Mouse (Mus musculus): ENCODE measurements at regions not wholly inside any gene's neighbourhood (a gene's known extent, or its start where the extent isn't known, plus 50 kb on each side); places are given as distances from the start of the nearest gene placed in this dataset.

DNA sequence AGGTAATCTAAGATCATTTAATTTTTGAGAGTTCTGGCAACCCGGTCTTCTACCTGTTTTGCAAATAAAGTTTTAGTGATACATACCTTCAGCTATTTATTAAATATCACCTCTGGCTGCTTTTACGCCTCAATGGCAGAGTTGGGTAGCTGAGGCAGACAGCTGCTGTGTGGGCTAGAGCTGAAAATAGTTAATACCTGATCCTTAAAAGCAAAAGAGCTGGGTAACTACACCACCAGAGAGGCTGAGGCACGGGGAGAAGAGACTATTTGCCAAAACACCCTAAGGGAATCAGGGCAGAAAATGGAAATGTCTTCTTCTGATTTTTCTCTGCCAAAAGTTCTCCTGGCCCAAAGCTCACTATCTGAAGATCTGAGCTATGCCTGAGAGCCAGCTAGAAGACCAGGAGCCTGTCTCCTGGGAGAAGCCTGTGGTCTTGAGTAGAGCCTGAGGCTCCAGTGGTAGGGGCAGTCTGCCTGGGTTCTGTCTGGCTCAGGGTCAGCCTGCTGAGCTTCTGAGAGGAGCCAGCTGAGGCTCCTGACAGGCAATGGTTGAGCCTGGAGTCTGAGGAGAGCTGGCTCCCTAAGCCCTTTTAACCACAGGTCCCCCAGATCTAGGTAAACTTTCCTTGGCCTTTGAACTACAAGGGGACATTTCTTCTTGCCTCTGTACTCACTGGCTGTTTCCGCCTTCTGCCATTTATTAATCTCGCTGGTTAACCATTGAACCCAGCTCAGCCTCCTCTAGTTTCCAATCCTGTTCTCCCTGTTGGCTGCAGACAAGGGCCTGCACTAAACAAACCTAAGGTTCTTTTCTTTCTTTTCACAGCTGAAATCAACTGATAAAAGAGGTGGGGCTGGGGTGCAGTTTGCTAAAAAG lies 208.7 kb downstream of the Opa1 start:
- Histone ChIP-seq H3K4me1 (ENCODE audit: control insufficient read depth, insufficient read depth, low read length) (no peaks in the 10 kb centered on the region), H3K4me3 (replicated peaks; ENCODE audit: control insufficient read depth, low read depth, low read length) (no peak overlapping the region), H3K27ac (ENCODE audit: control insufficient read depth, insufficient read depth, low read depth, low read length, poor library complexity) (no peak overlapping the region)
- TF ChIP-seq POLR2A (IDR thresholded peaks at IDR 0.05; ENCODE audit: borderline replicate concordance, control insufficient read depth, low read depth, low read length) (no peak), CTCF (IDR thresholded peaks at IDR 0.05; ENCODE audit: control insufficient read depth, insufficient read depth, low read length) (no peak)
- WGBS = 69% methylated on average over 5 of the region's 5 CpGs

DNA sequence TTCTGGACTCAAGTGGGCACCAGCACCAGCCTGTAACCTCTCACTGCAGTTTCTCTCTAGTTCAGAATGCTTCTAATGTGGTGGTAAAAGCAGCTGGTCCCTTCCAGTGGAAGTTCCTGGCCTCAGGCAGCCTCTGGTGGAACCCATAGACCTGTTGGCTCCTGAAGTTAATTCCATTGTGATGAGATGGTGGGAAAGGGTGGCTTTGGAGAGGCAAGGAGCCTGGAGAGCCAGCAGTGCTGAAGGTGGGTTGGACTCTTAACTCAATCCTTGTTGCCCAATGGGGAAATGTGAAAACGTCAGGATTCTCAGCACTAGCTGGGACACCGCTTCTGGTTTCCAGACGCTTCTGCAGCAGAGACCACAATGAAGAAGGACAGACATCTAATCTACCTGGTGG lies 210.9 kb downstream of the Opa1 start:
- Histone ChIP-seq H3K4me3 (replicated peaks; ENCODE audit: control insufficient read depth, low read depth, low read length) (no peak overlapping the region), H3K27ac (ENCODE audit: control insufficient read depth, insufficient read depth, low read depth, low read length, poor library complexity) (no peak overlapping the region), H3K4me1 (ENCODE audit: control insufficient read depth, insufficient read depth, low read length) (no peaks in the 10 kb centered on the region)
- 94% methylated on average over 3 of the region's 3 CpGs for WGBS
- TF ChIP-seq CTCF (IDR thresholded peaks at IDR 0.05; ENCODE audit: control insufficient read depth, insufficient read depth, low read length) (no peak), POLR2A (IDR thresholded peaks at IDR 0.05; ENCODE audit: borderline replicate concordance, control insufficient read depth, low read depth, low read length) (no peak)

DNA sequence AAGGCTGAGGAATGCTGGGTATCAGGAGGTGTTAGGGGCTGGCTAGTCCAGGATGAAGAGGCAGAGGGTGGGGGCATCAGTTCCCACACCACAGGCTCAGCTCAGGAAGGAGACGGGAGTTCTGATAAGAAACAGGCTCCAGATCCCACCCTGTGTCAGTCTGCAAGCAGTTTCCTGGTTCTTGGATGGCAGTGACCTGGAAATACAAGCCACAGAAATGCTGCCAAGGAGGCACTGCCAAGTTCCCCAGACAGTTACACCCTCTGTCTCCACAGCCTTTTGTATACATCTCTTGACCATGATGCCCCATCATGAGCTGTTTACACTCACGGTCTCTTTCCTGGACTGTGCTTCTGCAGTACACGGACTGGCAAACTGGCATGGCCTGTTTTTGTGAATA lies 220.1 kb downstream of the Opa1 start:
- Histone ChIP-seq H3K4me1 (ENCODE audit: control insufficient read depth, insufficient read depth, low read length) (no peaks in the 10 kb centered on the region), H3K27ac (ENCODE audit: control insufficient read depth, insufficient read depth, low read depth, low read length, poor library complexity) (no peak overlapping the region), H3K4me3 (replicated peaks; ENCODE audit: control insufficient read depth, low read depth, low read length) (no peak overlapping the region)
- TF ChIP-seq CTCF (IDR thresholded peaks at IDR 0.05; ENCODE audit: control insufficient read depth, insufficient read depth, low read length) (no peak), POLR2A (IDR thresholded peaks at IDR 0.05; ENCODE audit: borderline replicate concordance, control insufficient read depth, low read depth, low read length) (no peak)
- 61% methylated on average over 3 of the region's 3 CpGs for WGBS

DNA sequence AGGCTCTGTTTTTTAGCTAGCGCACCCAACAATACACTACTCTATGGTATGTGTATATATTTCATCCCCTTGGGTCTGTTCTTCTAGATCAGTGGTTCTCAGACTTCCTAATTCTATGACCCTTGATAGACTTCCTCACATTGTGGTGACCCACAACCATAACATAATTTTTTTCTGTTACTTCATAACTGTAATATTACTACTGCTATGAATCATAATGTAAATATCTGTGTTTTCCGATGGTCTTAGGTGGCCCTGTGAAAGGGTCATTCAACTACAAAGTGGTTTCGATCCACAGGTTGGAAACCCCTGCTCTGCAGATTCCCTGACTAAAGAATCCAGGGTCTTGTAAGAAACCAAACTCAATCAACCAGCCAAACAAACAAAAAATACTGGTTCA lies 220.8 kb downstream of the Opa1 start:
- 61% methylated on average over 3 of the region's 3 CpGs for WGBS
- Histone ChIP-seq H3K4me3 (replicated peaks; ENCODE audit: control insufficient read depth, low read depth, low read length) (no peak overlapping the region), H3K4me1 (ENCODE audit: control insufficient read depth, insufficient read depth, low read length) (no peaks in the 10 kb centered on the region), H3K27ac (ENCODE audit: control insufficient read depth, insufficient read depth, low read depth, low read length, poor library complexity) (no peak overlapping the region)
- TF ChIP-seq CTCF (IDR thresholded peaks at IDR 0.05; ENCODE audit: control insufficient read depth, insufficient read depth, low read length) (no peak), POLR2A (IDR thresholded peaks at IDR 0.05; ENCODE audit: borderline replicate concordance, control insufficient read depth, low read depth, low read length) (no peak)

DNA sequence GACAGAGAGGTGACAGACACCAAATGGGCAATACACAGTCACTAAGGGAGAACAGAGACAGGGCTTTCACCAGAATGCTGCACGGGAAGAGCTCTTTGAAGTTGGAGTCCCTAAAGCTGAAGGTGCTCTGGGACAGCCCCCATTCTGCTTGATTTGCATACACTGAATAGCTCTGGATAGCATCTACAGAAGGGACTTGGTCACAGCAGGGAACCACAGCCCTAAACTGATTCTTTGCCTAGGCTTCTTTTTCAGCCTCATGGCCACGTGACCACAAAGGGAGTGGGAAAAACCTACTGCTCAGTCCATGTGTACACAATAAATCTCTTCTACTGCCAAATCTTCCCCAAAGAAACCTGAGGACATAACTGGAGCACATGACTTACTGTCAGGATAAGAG lies 221.3 kb downstream of the Opa1 start:
- TF ChIP-seq CTCF (IDR thresholded peaks at IDR 0.05; ENCODE audit: control insufficient read depth, insufficient read depth, low read length) (no peak), POLR2A (IDR thresholded peaks at IDR 0.05; ENCODE audit: borderline replicate concordance, control insufficient read depth, low read depth, low read length) (no peak)
- H3K4me3 ChIP-seq (replicated peaks; ENCODE audit: control insufficient read depth, low read depth, low read length) = no peak overlapping the region
- no peaks in the 10 kb centered on the region for H3K4me1 ChIP-seq (ENCODE audit: control insufficient read depth, insufficient read depth, low read length)
- 27% methylated on average over 2 of the region's 2 CpGs for WGBS
- no peak overlapping the region for H3K27ac ChIP-seq (ENCODE audit: control insufficient read depth, insufficient read depth, low read depth, low read length, poor library complexity)

DNA sequence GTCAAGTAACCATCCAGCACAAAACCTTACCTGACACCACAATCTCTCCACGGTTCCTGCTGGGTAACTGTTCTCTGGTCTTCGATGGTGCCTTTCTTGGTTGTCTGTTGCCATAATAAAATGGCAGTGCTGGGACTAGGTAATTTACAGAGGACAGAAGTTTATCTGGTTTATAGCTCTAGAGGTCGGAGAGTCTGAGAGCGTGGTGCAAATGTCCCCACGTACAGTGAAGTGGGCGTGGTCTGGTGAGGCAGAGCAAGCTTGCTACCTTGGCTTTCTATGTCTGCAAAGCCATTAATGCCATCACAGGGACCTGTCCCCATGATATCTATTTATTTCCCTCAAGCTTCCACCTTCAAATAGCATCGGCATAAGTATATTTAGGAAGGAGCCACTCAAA lies 223.0 kb downstream of the Opa1 start:
- 80% methylated on average over 7 of the region's 7 CpGs for WGBS
- no peak overlapping the region for H3K4me3 ChIP-seq (replicated peaks; ENCODE audit: control insufficient read depth, low read depth, low read length)
- H3K27ac ChIP-seq (ENCODE audit: control insufficient read depth, insufficient read depth, low read depth, low read length, poor library complexity) = no peak overlapping the region

DNA sequence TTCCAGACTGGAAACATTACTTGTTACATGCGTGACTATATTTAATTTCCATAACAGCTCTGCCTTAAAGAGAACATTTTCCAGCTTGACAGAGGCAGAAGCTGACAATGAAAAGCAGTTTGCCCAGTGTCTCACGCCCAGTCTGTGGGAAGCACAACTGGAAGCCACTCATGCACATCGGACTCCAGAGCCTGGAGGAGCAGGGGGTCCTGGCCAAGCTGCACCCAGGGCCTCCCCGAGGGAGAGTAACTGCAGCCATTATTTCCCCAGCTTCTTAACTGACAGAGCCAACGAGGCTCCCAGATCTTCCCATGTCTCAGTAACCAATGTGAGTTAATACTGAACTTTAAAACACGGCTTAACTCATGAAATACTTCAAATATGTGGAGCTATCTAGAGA lies 223.5 kb downstream of the Opa1 start:
- Histone ChIP-seq H3K27ac (ENCODE audit: control insufficient read depth, insufficient read depth, low read depth, low read length, poor library complexity) (no peak overlapping the region), H3K4me1 (ENCODE audit: control insufficient read depth, insufficient read depth, low read length) (no peaks in the 10 kb centered on the region), H3K4me3 (replicated peaks; ENCODE audit: control insufficient read depth, low read depth, low read length) (no peak overlapping the region)
- no peak for TF ChIP-seq POLR2A (IDR thresholded peaks at IDR 0.05; ENCODE audit: borderline replicate concordance, control insufficient read depth, low read depth, low read length)
- no peak for TF ChIP-seq CTCF (IDR thresholded peaks at IDR 0.05; ENCODE audit: control insufficient read depth, insufficient read depth, low read length)
- 79% methylated on average over 6 of the region's 6 CpGs for WGBS

More for the DNA sequence above, 223.0 kb downstream of the Opa1 start:
- H3K4me1 ChIP-seq (ENCODE audit: control insufficient read depth, insufficient read depth, low read length) = no peaks in the 10 kb centered on the region
- TF ChIP-seq POLR2A (IDR thresholded peaks at IDR 0.05; ENCODE audit: borderline replicate concordance, control insufficient read depth, low read depth, low read length) (no peak), CTCF (IDR thresholded peaks at IDR 0.05; ENCODE audit: control insufficient read depth, insufficient read depth, low read length) (no peak)

DNA sequence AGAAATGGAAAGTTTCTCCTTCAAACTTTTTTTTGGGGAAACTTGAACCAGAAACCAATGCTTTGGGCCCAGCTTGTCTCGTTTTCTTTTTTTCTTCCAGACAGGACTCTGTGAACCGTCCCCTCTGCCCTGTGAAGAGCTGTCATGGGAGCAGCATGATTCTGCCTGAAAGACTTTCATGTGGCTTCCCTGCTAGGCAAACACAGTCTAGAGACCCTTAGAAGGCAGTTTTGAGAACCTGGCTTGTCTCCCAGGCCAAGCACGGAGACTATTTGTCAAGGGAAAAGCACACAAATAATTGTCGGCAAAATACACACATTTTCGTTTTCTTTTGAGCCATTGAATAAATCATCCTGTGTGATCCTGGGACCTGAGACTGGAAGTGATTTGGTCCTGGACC lies 228.7 kb downstream of the Opa1 start:
- 80% methylated on average over 5 of the region's 5 CpGs for WGBS
- TF ChIP-seq POLR2A (IDR thresholded peaks at IDR 0.05; ENCODE audit: borderline replicate concordance, control insufficient read depth, low read depth, low read length) (no peak), CTCF (IDR thresholded peaks at IDR 0.05; ENCODE audit: control insufficient read depth, insufficient read depth, low read length) (no peak)
- no peak overlapping the region for H3K27ac ChIP-seq (ENCODE audit: control insufficient read depth, insufficient read depth, low read depth, low read length, poor library complexity)

More for the DNA sequence above, 228.7 kb downstream of the Opa1 start:
- H3K4me3 ChIP-seq (replicated peaks; ENCODE audit: control insufficient read depth, low read depth, low read length) = no peak overlapping the region
- no peaks in the 10 kb centered on the region for H3K4me1 ChIP-seq (ENCODE audit: control insufficient read depth, insufficient read depth, low read length)
